Mouse (Mus musculus) limb, embryonic 14.5 days (tissue): ENCODE results near the gene Mucl1. TPM values are rescaled to one million over a fixed set of nuclear protein-coding genes. Genes with fewer than 3 reads are reported as not detected.
"Not testable (repeated sequence)": the region's sequence is repeated elsewhere in the genome, so short reads cannot be mapped to it uniquely, and the experiment has no call there.

ENCODE experiments used
- ATAC-seq: fragments of 200-750 bp; cut with Nextera tagmentation; 2 replicates; pipeline ENCODE4 v1.8.0; 2017; ENCODE audit warnings: low read depth, moderate number of reproducible peaks, moderate TSS enrichment; ENCODE audit not compliant: low FRiP score
- DNase-seq: peaks from one replicate; pipeline ENCODE4 v3.0.0-alpha.2; 2015; ENCODE audit warnings: low spot score
- H3K27ac ChIP-seq: fragments of 300-500 bp; sonication (generic); replicated peaks from 2 replicates; pipeline ENCODE4 v1.5.1; 2014; ENCODE audit warnings: low read depth, mild to moderate bottlenecking, low read length, moderate library complexity, mixed read lengths
- H3K27me3 ChIP-seq: fragments of 300-500 bp; sonication (generic); 2 replicates; pipeline ENCODE4 v1.6.1; 2014; ENCODE audit warnings: low read length, mixed read lengths; ENCODE audit not compliant: control insufficient read depth, insufficient read depth
- H3K36me3 ChIP-seq: fragments of 300-500 bp; sonication (generic); 2 replicates; pipeline ENCODE4 v1.6.1; 2014; ENCODE audit warnings: mild to moderate bottlenecking, low read length, moderate library complexity, mixed read lengths; ENCODE audit not compliant: control insufficient read depth, insufficient read depth
- H3K4me1 ChIP-seq: fragments of 300-500 bp; sonication (generic); 2 replicates; pipeline ENCODE4 v1.6.1; 2014; ENCODE audit warnings: antibody characterized with exemption, low read length, mixed read lengths; ENCODE audit not compliant: control insufficient read depth, insufficient read depth
- H3K4me2 ChIP-seq: fragments of 300-500 bp; sonication (generic); replicated peaks from 2 replicates; pipeline ENCODE4 v1.6.1; 2014; ENCODE audit warnings: low read depth, mild to moderate bottlenecking, low read length, moderate library complexity; ENCODE audit not compliant: severe bottlenecking
- H3K4me3 ChIP-seq: fragments of 300-500 bp; sonication (generic); replicated peaks from 2 replicates; pipeline ENCODE4 v1.5.1; 2014; ENCODE audit warnings: low read length
- H3K9ac ChIP-seq: fragments of 300-500 bp; sonication (generic); 2 replicates; pipeline ENCODE4 v1.6.1; 2014; ENCODE audit warnings: mild to moderate bottlenecking, low read depth, low read length, moderate library complexity; ENCODE audit not compliant: severe bottlenecking
- H3K9me3 ChIP-seq: fragments of 300-500 bp; sonication (generic); 2 replicates; pipeline ENCODE4 v1.6.1; 2016; ENCODE audit warnings: low read length; ENCODE audit not compliant: control insufficient read depth
- POLR2A ChIP-seq: fragments of 200-500 bp; IDR thresholded peaks from 2 replicates; pipeline ENCODE4 v1.8.0; 2012; ENCODE audit warnings: inconsistent platforms, mild to moderate bottlenecking, moderate library complexity, borderline replicate concordance; ENCODE audit not compliant: insufficient read depth, insufficient read length; ENCODE audit errors: extremely low read depth
- WGBS: fragments of 180-500 bp; shearing (Covaris S2); extraction: QIAGEN DNeasy Blood & Tissue Kit; methylation state at CpG from one replicate; pipeline ENCODE4 v1.1.7; 2014; 5-methylcytosine and 5-hydroxymethylcytosine counted together
- polyA plus RNA-seq, 2 experiments: library from polyadenylated mRNA; depleted of rRNA in 1 of 2; stranded (reverse) in 1 of 2; unstranded in 1 of 2; fragments of >200 nt; fragmentation: Nextera tagmentation in 1 of 2; extraction: Ambion mirVana in 1 of 2; gene quantifications; 2 replicates each; pipeline versions ENCODE4 v1.2.1 to v1.2.3; 2012 to 2014

Gene Mucl1
- polyA plus RNA-seq (2012; rRNA removed) (not detected in 2 replicates), polyA plus RNA-seq (2014; fragmentation: Nextera tagmentation; extraction: Ambion mirVana) (not detected in 2 replicates)

- DNase-seq, result no peak
- Histone ChIP-seq H3K27ac (no peak within 1 kb of the TSS), H3K4me1 (no peaks in the 10 kb centered on the region), H3K4me2 (no peak within 1 kb of the TSS), H3K4me3 (no peak within 1 kb of the TSS), H3K36me3 (no peaks in the 10 kb centered on the region), H3K9ac (no peak within 1 kb of the TSS), H3K9me3 (no peaks in the 10 kb centered on the region), H3K27me3 (no peaks in the 10 kb centered on the region)
- WGBS, result 89% methylated on average over 2 of the region's 2 CpGs
- ATAC-seq, result no peak
- no peak for TF ChIP-seq POLR2A
These were observed at the start of gene Mucl1 for GRCm38 (mm10) chr15:103755369-103755768. Gene Mucl1 (minus strand): TSS chr15:103755469.

DNA sequence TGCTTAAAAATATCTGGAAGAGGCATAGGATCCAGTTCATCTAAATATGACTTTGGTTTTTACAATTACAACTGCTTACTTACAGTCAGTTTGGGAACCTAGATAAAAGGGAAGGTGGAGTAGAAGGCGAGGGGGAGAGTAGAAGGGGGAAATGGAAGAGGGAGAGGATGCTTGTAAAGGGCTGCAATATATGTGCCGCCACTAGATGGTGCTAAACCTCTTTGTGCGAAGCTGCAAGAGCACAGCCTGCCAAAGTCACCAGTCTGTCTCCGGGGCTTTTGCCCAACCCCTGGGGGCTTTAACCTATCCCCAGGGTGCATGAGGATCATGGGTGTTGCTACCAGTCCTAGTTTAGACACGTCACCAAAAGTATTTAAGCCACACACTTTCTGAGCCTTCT, 11.6 kb upstream of the Mucl1 start:
- not testable (repeated sequence) for H3K4me2 ChIP-seq, H3K9me3 ChIP-seq, H3K27me3 ChIP-seq, H3K4me3 ChIP-seq, H3K9ac ChIP-seq, H3K4me1 ChIP-seq, H3K36me3 ChIP-seq, ATAC-seq, H3K27ac ChIP-seq
- peak; percentile 33 for DNase-seq
- WGBS, result 4% methylated on average over 4 of the region's 5 CpGs

GRCm38 (mm10) chr15:103716861-103717260, 38.4 kb downstream of the Mucl1 start:
- H3K9me3 ChIP-seq, H3K4me2 ChIP-seq, H3K27ac ChIP-seq, H3K27me3 ChIP-seq, H3K4me1 ChIP-seq, H3K4me3 ChIP-seq, ATAC-seq, DNase-seq, H3K9ac ChIP-seq, H3K36me3 ChIP-seq: not testable (repeated sequence)
- 82% methylated on average over 5 of the region's 5 CpGs for WGBS

Other genes with a start within 250 kb of the Mucl1 start
- gene Ppp1r1a, start 217.5 kb downstream of the Mucl1 start, polyA plus RNA-seq (2012; rRNA removed), result 6.3 and 6.7 TPM in 2 replicates
- gene Ppp1r1a, start 217.5 kb downstream of the Mucl1 start, polyA plus RNA-seq (2014; fragmentation: Nextera tagmentation; extraction: Ambion mirVana), result 9.6 and 11.2 TPM in 2 replicates
- gene Glycam1, start 190.4 kb downstream of the Mucl1 start, polyA plus RNA-seq (2012; rRNA removed), result not detected in 2 replicates
- not detected in 2 replicates for gene Glycam1, start 190.4 kb downstream of the Mucl1 start, polyA plus RNA-seq (2014; fragmentation: Nextera tagmentation; extraction: Ambion mirVana)
- not detected in 2 replicates for gene Mucl2, start 143.8 kb upstream of the Mucl1 start, polyA plus RNA-seq (2012; rRNA removed)
- gene Mucl2, start 143.8 kb upstream of the Mucl1 start, polyA plus RNA-seq (2014; fragmentation: Nextera tagmentation; extraction: Ambion mirVana), result not detected in 2 replicates